Mouse (Mus musculus): ENCODE measurements around the gene Crot. TPM values are rescaled to one million over a fixed set of nuclear protein-coding genes. Genes with fewer than 3 reads are reported as not detected.

Crot gene
- polyA plus RNA-seq (2015; fragmentation: Nextera tagmentation; extraction: Ambion mirVana) = 15.7 and 20.2 TPM in 2 replicates

DNA sequence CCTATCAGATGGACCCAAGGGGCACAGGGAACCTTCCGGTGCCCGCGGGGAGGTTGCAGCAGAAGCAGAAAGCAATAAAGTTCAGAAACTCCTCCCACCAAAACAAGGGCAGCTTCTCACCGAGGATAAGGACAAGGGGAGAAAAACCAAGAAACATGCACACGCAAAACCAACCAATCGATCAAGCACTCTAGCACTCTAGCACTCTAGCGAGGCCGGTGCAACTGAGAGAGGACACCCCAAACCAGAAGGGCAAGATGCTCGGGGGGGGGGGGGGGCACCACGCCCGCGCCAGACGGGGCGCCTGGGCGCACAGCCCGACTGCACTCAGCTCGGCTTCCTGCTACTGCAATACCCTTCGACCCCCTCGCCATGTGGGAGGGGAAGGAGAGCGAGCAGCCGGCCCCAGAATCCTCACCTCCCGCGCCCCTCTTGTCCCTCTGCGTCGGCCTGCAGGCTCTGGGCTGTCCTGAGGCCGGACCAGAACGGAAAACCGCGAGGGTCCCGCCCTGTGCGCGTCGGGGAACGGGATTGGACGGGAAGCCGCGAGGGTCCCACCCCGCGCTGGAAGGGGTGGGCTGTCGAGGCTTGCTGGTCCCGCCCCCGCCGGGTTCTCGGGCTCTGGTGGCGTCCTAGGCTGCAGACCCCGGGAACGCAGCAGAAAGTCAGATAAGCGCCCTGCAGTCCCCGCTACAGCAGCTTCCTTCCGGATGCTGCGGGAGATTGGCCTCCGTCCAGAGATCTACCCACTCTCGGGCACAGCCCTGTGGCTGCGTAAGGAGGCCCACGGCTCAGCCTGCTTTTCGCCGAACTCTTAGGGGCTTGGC is at the start of gene Crot:
Crot (minus strand) TSS at position 639 of the 827 bp plus-strand sequence.

Other genes with a start within 250 kb of the Crot start
- gene Abcb1b, start 199.2 kb downstream of the Crot start, polyA plus RNA-seq (2015; fragmentation: Nextera tagmentation; extraction: Ambion mirVana) = 3.4 and 3.5 TPM in 2 replicates
- gene Abcb4, start 103.6 kb downstream of the Crot start, polyA plus RNA-seq (2015; fragmentation: Nextera tagmentation; extraction: Ambion mirVana) = 56.8 and 64.5 TPM in 2 replicates
- 18.2 and 24.1 TPM in 2 replicates for gene Tmem243, start 103.3 kb upstream of the Crot start, polyA plus RNA-seq (2015; fragmentation: Nextera tagmentation; extraction: Ambion mirVana)
- 13.0 and 16.5 TPM in 2 replicates for gene Dmtf1, start 164.5 kb upstream of the Crot start, polyA plus RNA-seq (2015; fragmentation: Nextera tagmentation; extraction: Ambion mirVana)

All from spleen, postnatal 0 days (tissue).